Mouse (Mus musculus) E14TG2a.4 (cell line): ENCODE results near the gene Nisch.

ENCODE experiments used
- H3K27me3 ChIP-seq: 2 replicates; pipeline ENCODE4 v1.6.1; 2014; ENCODE audit warnings: low read length, control low read depth; ENCODE audit not compliant: insufficient read depth
- H3K36me3 ChIP-seq: 2 replicates; pipeline ENCODE4 v1.6.1; 2014; ENCODE audit warnings: low read length, control low read depth; ENCODE audit not compliant: insufficient read depth
- H3K4me1 ChIP-seq: replicated peaks from 2 replicates; pipeline ENCODE4 v1.6.1; 2014; ENCODE audit warnings: low read depth, low read length, control low read depth
- H3K4me3 ChIP-seq: replicated peaks from 2 replicates; pipeline ENCODE4 v1.5.1; 2014; ENCODE audit warnings: mild to moderate bottlenecking, low read length
- H3K9me3 ChIP-seq: 2 replicates; pipeline ENCODE4 v1.6.1; 2014; ENCODE audit warnings: low read length, control low read depth
- CTCF ChIP-seq: conservative IDR thresholded peaks from 2 replicates; pipeline ENCODE4 v1.5.1; 2014; ENCODE audit warnings: low read length
- NANOG ChIP-seq: IDR thresholded peaks from 2 replicates; pipeline ENCODE4 v1.6.1; 2014; ENCODE audit warnings: borderline replicate concordance, low read length, mixed read lengths
- POU5F1 ChIP-seq: IDR thresholded peaks from 2 replicates; pipeline ENCODE4 v1.6.1; 2014; ENCODE audit warnings: low read length, borderline replicate concordance

Gene Nisch

DNA sequence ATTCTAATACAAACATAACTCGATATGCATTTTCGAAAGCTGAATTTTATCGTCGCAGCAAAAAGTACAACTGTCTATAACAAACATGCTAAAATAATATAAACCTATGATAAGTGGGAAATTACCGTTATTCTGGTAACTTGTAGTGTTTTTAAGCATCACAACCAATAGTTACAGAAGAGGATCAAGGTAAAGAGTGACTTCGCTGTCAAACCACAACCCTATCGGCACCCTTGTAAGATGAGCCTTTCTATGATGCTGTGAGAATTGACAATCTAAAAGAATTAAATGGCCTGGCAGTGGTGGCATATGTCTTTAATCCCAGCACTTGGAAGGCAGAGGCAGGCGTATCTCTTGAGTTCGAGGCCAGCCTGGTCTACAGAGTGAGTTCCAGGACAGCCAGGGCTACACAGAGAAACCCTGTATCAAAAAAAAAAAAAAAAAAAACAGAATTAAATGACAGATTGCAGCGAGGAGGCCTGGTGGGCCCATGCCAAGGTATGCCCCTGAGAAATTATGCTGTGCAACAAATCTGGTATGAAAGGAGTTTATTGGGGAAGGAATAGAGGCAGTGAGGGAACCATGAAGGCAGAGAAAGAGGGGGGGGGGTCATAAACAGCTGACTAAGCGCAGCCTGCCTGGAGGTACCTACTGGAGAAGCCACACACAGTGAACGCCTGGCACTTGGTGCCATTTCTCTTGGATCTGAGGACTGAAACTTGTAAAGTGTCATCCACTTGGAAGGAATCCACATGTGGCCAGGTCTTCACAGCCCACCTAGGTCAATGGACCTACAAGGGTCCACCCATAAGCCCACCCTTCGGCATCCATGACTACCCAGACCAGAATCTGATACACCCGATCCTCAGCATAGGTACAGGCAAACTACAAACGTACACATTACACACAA is 87.2 kb downstream of the Nisch start:
- Histone ChIP-seq H3K4me1 (peaks cover 82% of the 10 kb centered on the region), H3K27me3 (peaks cover 12% of the 10 kb centered on the region), H3K4me3 (peak overlapping the region; percentile 97), H3K36me3 (peaks cover 49% of the 10 kb centered on the region), H3K9me3 (no peaks in the 10 kb centered on the region)
- TF ChIP-seq POU5F1 (no peak), NANOG (no peak), CTCF (no peak)

DNA sequence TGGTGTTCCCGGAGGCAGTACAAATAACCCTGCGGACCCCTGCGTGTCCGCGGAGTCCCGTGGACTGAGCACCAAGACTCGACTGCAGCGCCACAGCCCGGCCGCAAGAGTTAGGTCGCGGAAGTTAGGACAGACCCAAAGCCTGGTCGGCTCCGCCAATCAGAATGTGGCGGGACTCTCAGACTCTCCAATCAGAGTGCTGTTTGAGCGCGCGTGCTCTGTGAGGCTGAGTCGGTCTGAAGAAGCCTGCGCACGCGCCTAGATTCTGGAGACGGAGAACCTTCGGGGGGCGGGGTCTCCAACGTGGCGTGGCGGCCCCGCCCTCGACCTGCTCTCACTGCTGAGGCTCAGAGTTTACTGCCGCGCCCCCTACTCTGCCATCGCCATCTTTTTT is 87.9 kb downstream of the Nisch start, which contains the start of gene Smim4:
TSS of gene Smim4 (minus strand) at position 131 of the 394 bp plus-strand sequence.
- H3K36me3 ChIP-seq = peaks cover 49% of the 10 kb centered on the region
- H3K4me1 ChIP-seq = peaks cover 80% of the 10 kb centered on the region
- peak within 1 kb of the TSS; percentile 97 for H3K4me3 ChIP-seq
- no peaks in the 10 kb centered on the region for H3K9me3 ChIP-seq
- TF ChIP-seq POU5F1 (no peak), CTCF (0 out of 2 replicates have a peak, but pooled peaks have one; percentile 6)
- H3K27me3 ChIP-seq = peaks cover 12% of the 10 kb centered on the region

DNA sequence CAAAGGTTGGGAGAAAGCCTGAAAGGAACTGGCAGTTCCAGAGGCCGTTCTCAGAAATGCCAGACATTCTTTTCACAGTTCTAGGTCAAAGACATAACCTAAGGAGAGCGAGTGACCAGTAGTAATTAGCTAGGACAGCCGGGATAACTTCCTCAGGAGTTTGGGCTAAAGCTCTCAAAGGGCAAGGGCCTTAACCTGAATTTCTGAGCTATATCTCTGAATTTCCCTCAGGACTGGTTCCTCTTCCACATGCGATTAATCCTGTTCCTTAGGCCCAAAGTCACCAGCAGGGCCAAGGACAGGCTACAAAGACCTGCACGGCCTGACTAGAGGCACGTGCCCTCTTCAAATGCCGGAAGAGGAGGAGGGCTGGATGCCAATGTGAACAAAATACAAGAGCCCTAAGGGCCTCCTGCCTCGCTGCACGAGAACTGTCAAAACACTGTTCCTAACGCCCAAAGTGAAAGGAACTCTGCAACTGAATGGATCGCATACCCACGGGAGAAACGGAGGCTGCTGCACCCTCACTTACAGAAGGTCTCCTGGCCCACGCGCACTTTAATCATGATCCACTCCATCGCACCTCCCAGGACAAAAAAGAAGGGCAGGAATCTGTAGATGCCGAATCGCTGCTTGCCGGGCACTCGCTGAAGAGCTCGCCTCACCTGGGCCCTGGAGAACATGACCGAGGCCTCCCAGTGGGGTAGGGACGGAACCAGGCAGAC is 88.5 kb downstream of the Nisch start:
- TF ChIP-seq NANOG (no peak), POU5F1 (no peak), CTCF (no peak)
- H3K9me3 ChIP-seq = no peaks in the 10 kb centered on the region

DNA sequence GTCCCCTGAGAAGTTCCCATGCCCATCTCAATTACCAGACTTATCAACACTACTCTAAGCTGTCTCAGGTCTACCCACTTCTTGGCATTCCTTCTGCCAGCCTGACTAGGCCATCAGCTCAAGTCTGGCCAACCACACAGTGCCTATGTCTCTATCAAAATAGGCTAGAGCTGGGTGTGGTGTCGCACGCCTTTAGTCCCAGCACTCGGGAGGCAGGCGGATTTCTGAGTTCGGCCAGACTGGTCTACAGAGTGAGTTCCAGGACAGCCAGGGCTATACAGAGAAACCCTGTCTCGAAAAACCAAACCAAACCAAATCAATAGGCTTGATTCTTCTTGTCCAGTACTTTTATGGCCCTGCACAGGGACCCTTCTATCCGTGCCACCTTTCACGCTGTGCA is 89.9 kb downstream of the Nisch start:
- H3K9me3 ChIP-seq = no peaks in the 10 kb centered on the region
- H3K36me3 ChIP-seq = peaks cover 42% of the 10 kb centered on the region
- 0 out of 2 replicates have a peak overlapping the region, but pooled peaks have one; percentile 14 for H3K4me3 ChIP-seq
- TF ChIP-seq POU5F1 = no peak
- TF ChIP-seq NANOG = no peak
- H3K4me1 ChIP-seq = peaks cover 60% of the 10 kb centered on the region
- H3K27me3 ChIP-seq = peaks cover 7% of the 10 kb centered on the region

More for the DNA sequence above, 88.5 kb downstream of the Nisch start:
- H3K27me3 ChIP-seq = peaks cover 12% of the 10 kb centered on the region
- peak overlapping the region; percentile 93 for H3K4me3 ChIP-seq
- peaks cover 47% of the 10 kb centered on the region for H3K36me3 ChIP-seq
- peaks cover 74% of the 10 kb centered on the region for H3K4me1 ChIP-seq

DNA sequence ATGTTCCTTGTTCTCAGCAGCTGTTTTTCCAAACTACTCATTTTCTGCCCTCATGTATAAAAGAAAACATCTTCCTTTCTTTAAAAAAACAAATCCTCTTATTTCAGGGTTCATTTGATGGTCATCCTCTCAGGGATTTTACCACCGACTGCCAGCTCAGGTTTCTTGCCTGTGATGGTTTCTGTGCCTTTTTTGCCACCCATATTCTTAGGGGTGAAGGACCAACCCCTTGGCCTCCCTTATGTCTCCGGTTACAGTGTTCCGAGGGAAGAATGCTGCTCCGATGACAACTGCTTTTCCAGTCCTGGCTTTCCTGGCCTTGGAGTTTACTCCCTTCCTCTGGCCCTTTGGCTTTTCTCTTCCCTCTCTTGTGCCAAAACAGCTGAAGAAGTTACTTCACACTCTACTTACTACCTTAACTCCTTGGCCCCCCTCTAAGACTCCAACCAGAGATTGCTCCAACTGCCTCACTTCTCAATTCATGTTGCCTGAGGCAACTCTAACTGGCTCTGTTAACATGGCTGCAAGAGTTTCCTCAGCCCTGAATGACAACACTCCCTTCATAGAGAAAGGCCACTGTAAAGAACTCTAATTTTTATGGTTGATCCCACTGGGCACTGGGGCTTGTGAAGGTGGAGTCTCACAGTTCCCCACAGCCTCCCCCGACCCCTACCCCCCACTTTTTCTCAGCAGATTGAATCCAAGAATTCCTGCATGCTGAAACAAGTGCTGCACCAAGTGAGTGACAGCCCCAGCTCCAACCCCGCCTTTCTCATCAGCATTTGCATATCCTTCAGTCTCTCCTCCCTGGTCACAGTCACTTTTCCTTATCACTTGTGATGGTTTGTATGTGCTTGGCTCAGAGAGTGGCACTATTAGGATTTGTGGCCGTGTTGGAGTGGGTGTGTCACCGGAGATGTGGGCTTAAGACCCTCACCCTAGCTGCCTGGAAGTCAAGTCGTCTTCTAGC is 91.4 kb downstream of the Nisch start:
- no peaks in the 10 kb centered on the region for H3K27me3 ChIP-seq
- H3K4me1 ChIP-seq = peaks cover 54% of the 10 kb centered on the region
- no peak overlapping the region for H3K4me3 ChIP-seq
- TF ChIP-seq CTCF (no peak), POU5F1 (no peak), NANOG (no peak)
- H3K9me3 ChIP-seq = no peaks in the 10 kb centered on the region
- H3K36me3 ChIP-seq = peaks cover 50% of the 10 kb centered on the region
